Mouse (Mus musculus) common myeloid progenitor, adult 5-6 weeks (primary cell): Measurements from ENCODE around the gene Chrnb1. TPM values are rescaled to one million over a fixed set of nuclear protein-coding genes. Genes with fewer than 3 reads are reported as not detected.

Experiments used
- ATAC-seq: replicated peaks from 2 replicates; pipeline ENCODE4 v1.8.0; 2016; ENCODE audit warnings: low read depth, mild to moderate bottlenecking, moderate TSS enrichment, inconsistent platforms; ENCODE audit not compliant: poor library complexity, severe bottlenecking
- total RNA-seq: library from RNA; stranded (forward); fragments of 200-1000, 187-1606 nt; gene quantifications from 2 replicates; pipeline ENCODE4 v1.2.3, GENCODE M21; 2017

Gene Chrnb1
- total RNA-seq, 1 experiment from 2014 or later = 0.27 TPM

GRCm38 (mm10) chr11:69778258-69778982 lies 17.3 kb downstream of the Chrnb1 start:
- ATAC-seq = no peak

- peak; percentile 58; the same call in 1 of the 2 replicates for ATAC-seq
Observed at GRCm38 (mm10) chr11:69777504-69778257, 18.1 kb downstream of the Chrnb1 start.

- ATAC-seq = no peak
Observed at GRCm38 (mm10) chr11:69776488-69776887, 19.3 kb downstream of the Chrnb1 start.

GRCm38 (mm10) chr11:69775716-69776115 lies 20.0 kb downstream of the Chrnb1 start:
- no peak for ATAC-seq

DNA sequence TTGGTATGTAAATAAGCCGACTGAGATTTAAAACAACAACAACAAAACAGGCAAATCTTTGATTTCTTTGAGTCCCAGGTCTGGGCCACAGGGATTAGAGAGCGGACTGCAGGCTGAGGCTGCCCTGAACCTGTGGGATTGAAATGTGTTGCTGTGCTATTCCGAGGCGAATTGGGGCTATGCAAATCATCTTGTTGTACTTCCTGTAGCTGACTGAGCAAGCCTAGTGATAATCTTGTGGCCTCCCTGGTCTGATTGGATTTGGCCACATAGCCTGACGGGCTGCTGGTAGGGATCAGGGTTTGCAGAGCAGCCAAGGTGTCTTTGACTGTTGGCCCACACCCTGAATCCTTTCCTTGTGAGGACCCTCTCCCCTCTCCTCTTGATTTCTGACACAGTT lies 20.8 kb downstream of the Chrnb1 start:
- 0 out of 2 replicates have a peak, but pooled peaks have one; percentile 24 for ATAC-seq

DNA sequence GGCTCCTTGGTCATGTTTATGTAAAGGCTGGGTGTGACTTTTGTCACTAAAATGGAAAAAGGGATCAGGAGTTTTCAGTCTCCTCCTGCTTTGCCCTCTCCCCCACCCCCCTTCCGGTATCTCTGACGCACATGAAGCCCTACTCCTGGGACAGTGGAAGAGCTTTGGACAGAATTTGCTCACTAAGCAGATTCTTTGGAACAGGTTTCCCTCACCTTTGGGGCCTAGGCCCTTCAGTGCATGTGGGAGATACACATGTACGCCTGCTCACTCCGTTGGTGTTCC lies 28.2 kb downstream of the Chrnb1 start:
- ATAC-seq = no peak

GRCm38 (mm10) chr11:69766872-69767624 lies 28.7 kb downstream of the Chrnb1 start:
- ATAC-seq = no peak

- ATAC-seq = peak; percentile 81
Observed at GRCm38 (mm10) chr11:69766126-69766609, 29.6 kb downstream of the Chrnb1 start.

DNA sequence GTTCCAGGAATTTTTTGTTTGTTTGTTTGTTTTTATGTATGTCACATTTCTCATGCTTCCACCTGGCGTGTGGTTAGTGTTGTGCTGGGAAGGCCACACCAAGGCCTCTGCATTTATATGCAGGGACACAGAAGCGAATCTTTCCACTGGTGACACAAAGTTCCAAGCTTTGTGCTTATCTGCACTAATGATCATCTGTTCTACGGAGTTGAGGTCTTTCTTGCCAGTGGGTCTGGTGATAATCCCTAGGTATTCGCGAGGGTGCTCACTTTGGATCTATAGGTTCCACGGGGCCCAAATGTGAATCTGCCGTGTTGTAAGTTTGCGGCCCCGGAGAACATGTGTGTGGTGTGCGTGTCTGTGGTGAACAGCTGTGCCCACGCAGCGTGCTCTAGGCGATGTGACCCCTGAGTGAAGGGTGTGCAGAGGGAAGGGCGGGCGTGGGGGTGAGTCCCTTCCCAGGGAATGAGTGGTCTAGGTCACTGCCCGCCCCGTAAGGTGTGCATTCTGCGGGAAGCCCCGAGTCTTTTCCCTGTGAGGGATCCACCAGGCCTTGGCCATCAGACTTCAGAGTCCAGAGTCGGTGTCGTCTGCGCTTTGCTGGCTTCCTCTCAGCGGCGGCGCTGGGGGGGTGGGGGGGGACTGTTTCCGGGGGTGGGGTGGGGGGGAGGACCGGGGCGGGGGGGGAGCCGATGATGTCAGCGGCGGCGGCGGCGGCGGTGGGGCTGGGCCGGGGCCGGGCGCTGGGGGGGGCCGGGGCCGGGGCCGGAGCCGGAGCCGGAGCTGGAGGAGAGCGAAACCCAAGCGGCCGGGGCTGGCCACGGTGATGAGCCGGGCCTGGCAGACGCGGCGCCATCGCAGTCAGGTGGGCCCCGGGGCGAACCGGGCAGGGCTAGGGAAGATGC lies 30.3 kb downstream of the Chrnb1 start, which contains the start of gene Zbtb4:
Gene Zbtb4, plus strand, starts transcription at position 692 of the 905 bp plus-strand sequence.
- peak; percentile 17; the same call in 1 of the 2 replicates for ATAC-seq

DNA sequence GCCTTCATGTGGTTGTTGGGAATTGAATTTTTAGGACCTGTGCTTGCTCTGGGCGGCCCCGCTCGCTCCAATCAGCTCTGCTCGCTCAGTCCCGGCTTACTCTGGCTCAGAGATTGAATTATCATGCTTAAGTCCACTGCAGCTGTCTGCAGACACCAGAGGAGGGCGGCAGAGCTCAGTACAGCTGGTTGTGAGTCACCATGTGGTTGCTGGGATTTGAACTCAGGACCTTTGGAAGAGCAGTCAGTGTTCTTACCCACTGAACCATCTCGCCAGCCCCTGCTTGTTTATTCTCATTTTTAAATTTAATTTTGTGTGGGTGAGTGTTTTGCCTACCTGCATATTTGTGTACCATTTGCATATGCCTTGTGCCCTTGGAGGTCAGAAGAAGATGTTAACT lies 32.2 kb downstream of the Chrnb1 start:
- ATAC-seq = no peak

DNA sequence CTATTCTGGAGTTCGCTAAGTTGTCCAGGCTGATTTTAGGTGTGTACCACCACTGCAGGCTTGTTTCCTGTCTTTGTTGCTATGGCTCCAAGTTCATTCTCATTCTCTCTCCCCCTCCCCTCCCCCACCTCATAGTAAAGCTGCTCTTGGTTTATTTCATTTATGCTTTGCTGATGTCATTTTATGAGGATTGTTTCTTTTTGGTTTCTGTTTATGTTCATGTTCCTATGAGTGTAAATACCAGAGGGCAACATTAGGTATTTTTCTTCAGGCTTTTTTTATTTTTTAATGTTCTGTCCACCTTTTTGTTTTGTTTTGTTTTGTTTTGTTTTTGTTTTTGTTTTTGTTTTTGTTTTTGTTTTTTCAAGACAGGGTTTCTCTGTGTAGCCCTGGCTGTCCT lies 33.9 kb downstream of the Chrnb1 start, which contains the start of gene Slc35g3:
Gene Slc35g3, minus strand, starts transcription at position 101 of the 400 bp plus-strand sequence.
- ATAC-seq = no peak

- no peak for ATAC-seq
Observed at GRCm38 (mm10) chr11:69760901-69761200, 34.9 kb downstream of the Chrnb1 start.

DNA sequence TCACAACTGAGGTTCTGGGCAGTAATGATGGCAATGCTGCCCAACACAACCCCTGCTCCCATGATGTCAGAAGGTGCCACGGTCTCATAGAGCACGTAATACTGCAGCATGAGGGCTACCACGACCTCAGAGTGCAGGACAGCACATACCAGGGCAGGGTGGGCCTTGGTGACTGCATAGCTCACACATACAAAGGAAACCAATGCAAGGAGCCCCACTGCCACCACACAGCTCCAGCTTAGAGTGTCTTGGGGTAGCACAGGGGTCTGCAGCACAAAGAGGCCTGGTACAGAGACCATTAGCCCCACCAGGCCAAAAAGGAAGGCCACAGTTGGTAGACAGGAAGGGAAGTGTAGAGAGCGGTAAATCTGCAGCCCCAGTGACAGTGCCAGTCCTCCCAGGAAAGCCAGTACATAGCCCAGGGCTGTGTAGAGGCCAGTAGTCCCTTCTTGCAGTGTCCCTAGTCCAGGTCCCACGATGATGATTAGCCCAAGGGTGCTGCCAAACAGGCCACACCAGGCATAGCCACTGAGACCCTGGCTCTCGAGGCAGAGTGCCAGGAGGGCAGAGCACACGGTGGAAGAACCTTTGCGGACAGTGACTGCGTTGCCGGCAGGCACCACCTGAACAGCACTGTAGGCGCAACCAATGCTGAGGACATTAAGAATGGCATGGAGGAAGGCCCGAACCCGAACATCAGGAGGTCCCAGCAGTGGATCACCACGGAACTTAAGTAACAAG lies 35.4 kb downstream of the Chrnb1 start:
- ATAC-seq = no peak

- peak; percentile 59 for ATAC-seq
Observed at GRCm38 (mm10) chr11:69758971-69759721, 36.6 kb downstream of the Chrnb1 start.

- peak; percentile 69 for ATAC-seq
Observed at GRCm38 (mm10) chr11:69758478-69758970, 37.2 kb downstream of the Chrnb1 start, which contains the start of gene Polr2a. Gene Polr2a, minus strand, starts transcription at chr11:69758637.

DNA sequence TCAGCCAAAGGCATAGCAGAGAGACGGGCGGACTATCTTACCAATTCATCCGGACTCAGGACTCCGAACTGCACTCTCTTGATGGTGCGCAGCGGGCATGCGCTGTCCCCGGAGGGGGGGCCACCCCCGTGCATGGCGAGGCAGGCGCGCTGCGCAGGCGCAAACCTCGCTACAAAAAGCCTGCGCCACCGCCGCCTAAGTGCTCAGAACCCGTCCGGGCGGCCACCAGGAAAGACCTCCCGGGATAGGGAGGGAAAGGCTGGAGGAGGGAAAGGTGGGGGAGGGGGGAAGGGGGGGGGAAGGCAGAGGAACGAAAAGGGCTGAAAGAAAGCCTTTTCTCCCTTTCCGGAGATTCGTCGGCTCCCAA lies 37.7 kb downstream of the Chrnb1 start:
- peak; percentile 51 for ATAC-seq

DNA sequence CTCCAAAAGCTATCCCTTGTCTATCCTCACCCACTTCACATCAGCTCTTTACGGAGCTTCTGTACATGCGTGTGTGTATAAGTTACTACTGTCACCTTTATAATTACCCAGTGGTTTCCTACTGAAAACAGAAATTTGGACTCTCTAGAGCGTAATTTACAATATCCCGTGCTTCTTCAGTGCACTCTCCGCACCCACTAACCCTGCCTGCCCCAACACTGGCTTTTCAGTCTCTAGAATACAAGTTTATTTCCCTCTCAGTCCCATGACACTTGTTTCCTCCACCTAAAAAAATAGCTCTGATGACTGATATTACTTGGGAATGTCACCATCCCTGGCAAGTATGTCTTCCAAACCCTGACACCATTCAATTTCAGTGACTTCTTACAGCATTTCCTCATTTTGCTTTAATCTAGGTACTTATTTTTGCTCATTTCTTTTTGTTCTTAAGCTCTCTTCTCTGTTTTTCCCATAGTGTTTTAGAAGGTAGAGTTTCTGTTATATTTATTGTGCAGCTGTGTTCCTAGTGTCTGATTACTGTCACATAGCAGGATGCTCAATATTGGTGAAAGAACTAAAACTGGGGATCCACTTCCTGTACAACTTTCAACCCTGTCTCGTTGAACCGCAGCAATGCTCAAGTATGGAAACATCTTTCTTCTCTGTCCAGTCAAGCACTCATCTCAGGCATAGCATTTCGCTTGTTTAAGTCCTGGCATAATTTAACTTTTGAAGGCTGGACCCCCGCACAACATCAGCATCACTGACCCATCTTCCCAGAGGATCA lies 38.2 kb downstream of the Chrnb1 start:
- peak; percentile 2; the same call in 1 of the 2 replicates for ATAC-seq
